Mouse (Mus musculus): Measurements from ENCODE around the gene Tsen2.
A peak's percentile ranks its signal among the peaks of the same experiment; 100 is the strongest.

Gene Tsen2

DNA sequence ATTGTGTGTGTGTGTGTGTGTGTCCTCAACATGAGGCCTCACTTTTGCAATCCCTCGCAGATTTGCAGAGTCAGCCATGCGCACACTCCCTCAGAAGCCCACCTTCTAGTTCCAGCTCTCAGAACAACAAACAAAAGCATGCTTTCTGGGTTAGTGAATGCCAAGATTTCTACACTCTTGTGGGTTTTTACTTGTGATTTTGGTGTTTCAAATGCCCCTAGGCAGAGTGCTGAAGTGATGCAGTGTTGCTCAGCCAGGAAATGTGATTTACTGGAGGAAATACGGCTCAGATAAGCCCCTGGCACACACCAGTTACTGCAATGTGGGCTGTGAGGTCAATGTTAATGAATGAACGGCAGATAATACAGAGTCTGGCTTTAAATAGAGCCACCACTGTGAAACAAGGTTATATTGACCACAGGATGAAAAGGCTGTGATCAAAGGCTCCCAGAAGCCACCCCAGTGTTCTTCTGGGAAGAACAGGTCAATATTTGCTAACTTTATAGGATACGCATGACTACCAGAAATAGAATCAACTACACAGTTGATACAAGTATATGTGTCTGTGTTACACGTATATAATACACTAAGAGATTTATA, 2.7 kb upstream of the Tsen2 start:
- no peak for DNase-seq (ENCODE audit: low read depth)

DNA sequence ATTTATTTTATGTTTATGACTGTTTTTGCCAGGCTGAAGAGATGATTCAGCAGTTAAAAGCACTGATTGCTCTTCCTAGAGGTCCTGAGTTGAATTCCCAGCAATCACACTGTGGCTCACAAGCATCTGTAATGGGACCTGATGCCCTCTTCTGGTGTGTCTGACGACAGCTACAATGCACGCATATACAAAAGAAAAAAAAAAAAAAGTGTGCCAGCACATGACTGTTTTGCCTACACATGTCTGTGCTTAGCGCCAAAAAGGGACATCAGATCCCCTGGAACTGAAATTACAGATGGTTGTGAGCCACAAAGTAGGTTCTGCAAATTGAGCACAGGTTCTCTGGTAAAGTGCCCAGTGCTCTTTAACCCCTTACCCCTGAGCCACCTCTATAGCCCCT, 2.1 kb upstream of the Tsen2 start:
- no peak for DNase-seq (ENCODE audit: low read depth)

DNA sequence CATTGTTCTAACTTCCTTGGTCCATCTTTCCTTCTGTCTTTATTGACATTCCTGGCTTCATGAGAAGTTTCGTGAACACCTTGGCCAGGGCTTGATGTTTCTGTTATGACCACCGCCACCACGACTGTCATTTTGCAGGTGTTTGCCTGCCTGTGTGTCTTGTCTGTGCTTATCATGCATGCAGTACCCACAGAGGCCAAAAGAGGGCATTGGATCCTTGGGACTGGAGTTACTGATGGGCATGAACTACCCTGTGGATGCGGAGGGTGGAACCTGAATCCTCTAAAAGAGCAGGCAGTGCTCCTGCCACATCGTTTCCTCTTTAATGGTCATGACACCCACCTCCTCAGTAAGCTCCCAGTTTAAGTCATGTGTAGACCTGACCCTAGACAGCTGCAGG, 1.8 kb downstream of the Tsen2 start:
- DNase-seq (ENCODE audit: low read depth), result peak; percentile 57

DNA sequence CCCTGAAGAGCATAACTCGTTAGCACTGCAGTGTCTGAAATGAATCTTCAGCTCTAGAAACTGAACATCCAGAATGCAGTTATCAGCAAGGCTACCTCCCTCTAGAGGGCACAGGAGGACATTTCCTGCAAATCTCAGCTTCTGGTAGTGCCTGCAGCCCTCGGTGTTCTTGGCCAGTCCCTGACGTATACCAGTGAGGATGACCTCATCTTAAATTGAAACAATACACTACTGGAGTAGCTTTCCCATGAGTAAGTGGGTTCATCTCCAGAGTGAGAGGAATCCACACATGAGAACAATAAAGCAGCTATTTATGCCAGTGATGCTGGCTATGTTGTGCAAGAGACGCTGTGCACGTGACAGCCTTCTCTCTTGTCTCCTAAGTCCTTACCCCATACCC, 11.0 kb downstream of the Tsen2 start:
- DNase-seq (ENCODE audit: low read depth), result no peak

DNA sequence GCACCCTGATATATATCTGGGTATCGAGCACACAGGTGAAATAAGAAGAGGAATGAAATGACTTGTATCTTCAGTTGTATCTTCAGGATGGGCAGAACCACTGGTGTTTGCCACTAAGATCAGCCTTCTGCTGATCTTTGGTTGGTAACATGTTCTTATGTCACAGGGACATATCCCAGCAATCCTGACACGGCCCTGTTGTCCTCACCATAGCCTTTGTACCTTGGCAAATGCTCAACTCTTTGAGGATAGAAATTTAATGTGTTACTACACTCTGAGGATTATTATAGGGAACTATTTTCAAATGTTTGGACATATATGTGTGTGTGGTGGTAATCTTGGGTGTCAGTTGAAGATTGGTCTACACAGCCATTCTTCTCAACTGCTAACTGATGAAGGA, 13.7 kb downstream of the Tsen2 start:
- DNase-seq (ENCODE audit: low read depth), result no peak

DNA sequence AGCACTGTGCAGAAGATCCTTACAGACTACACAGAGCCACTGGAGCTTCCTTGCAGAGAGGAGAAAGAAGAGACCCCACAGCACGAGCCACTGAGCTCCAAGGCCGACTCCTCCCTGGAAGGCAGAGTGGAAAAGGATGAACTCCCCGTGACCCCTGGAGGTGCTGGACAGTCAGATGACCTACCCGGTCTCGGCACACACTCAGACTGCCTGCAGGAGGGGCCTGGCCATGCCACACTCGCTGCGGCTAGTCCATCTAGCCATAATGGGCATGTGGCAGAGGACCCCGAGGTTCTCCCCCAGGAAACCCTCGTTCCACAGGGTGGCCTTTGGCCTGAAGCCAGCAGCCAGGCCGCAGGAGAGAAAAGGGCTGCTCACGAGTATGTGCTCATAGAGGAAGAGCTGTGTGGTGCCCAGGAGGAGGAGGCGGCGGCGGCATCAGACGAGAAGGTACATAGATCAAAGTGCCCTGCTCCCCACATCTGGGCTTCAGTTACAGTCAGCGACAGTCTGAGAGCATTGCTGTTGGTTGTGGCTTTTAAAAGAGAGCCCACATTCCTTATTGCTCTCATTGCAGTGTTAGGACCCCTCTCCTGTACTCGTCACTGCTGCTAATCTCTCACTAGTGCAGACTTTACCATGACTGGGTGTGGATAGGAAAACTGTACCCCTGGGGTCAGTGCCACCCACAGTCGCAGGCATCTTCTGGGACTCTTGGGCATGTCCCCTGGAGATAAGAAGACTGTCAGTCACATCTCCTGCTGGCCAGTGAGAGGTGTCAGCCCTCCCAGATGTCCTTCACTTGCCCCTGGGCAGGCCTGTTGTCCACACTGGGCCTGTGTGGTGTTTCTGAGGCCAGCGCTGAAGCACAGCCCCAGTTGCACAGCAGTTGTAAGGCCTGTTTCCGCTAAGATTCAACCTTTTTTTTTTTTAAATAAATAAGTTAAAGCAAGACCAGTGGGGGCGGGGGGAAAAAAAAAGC, 15.5 kb downstream of the Tsen2 start:
- peak; percentile 53 for DNase-seq (ENCODE audit: low read depth)

DNA sequence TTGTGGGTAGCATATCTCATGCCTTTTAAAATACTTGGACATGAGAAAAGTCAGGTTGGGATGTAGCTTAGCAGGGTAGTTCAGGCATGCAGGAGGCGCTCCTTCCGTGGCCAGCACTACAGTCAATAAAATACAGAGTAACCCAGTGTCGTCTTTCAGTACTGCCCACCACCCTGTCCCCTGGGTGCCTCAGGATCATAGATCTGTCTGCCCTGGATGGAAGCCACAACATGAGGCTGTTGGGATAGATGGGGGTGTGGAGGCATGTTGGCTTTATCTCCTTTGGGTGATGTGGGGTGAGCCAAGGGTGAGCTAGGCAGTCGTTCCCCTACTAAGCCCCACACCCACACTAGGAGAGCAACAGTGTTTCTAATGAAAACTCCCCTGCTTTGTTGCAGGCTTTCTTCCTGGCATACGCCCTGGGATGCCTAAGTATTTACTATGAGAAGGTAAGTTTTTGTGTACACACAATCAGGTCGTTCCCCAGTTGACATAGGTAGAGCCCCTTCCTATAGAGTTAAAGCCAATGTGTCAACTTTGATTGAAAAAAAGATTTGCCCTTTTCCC, 21.1 kb downstream of the Tsen2 start:
- DNase-seq (ENCODE audit: low read depth), result no peak

DNA sequence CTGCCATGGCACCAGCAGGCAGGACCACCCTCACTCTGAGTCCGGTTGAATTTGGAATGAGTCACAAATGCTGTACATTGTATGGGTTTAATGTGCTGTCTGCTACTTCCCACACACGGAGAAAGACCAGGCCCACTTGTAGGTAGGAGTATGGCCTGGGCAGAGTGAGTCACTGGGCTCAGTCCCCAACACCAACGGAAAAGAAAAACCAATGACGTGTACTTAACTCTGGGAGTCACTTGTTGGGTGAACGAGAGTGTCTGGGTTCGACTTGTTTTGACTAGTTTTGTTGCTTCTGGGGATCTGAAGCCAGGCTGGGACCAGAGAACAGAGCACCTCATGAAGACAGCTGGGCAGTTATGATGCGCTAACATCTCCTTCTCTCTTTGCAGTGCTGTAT, 29.7 kb downstream of the Tsen2 start:
- no peak for DNase-seq (ENCODE audit: low read depth)

DNA sequence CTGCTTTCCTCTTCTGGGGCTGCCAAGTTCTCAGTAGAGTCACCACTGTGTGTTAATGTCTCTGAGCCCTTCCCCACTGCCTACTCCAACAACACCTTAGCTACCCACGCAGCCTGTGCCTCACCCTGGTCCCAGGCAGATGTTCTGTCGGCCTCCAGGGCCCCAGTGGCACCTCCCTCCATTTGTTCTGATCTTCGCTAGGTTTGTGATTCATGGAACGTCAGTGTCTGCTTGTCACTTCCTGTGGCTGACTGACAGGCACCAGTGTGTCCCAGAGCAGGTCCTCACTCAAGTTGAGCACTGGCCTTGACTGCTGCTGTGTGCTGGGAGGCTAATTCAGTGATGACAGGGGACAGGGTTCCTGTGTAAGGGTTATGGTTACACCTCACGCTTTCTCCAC, 32.9 kb downstream of the Tsen2 start:
- DNase-seq (ENCODE audit: low read depth), result peak; percentile 28

DNA sequence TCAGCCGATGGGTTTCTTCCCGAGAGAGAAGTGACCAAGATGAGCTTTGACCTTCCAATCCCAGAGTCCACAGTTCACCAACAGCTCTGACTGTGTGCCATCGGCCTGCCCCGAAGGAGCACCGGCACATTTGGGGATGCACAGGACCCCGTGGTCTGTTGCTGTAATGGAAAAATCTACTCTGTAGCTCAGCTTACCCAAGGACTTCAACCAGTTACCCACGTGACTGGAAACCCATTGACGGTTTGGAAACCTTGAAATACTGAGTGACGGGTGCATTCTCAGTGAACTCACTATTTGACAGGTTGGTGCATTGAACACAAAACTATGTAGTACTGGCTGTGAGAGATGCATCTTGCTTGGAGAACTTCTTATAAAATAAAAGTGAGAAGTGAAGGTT, 33.5 kb downstream of the Tsen2 start:
- peak; percentile 25 for DNase-seq (ENCODE audit: low read depth)

DNA sequence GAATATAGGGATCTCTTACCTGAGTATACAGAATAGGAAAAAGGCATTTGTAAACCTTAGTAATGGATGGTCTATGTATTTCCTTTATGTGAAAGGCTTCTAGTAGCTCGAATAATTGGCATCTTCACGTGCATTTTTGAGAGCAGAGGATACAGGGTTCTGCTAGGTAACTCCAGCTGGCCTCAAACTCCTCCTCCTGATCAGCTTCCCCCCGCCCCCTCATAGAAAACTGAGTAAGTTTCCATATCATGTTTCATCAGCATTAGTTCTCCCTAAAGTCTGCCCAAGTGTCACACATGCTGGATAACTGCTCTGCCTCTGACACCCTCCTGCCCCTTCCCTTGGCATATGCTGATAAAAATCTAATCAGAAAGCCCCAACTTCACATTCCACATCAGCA, 36.3 kb downstream of the Tsen2 start:
- no peak for DNase-seq (ENCODE audit: low read depth)

DNA sequence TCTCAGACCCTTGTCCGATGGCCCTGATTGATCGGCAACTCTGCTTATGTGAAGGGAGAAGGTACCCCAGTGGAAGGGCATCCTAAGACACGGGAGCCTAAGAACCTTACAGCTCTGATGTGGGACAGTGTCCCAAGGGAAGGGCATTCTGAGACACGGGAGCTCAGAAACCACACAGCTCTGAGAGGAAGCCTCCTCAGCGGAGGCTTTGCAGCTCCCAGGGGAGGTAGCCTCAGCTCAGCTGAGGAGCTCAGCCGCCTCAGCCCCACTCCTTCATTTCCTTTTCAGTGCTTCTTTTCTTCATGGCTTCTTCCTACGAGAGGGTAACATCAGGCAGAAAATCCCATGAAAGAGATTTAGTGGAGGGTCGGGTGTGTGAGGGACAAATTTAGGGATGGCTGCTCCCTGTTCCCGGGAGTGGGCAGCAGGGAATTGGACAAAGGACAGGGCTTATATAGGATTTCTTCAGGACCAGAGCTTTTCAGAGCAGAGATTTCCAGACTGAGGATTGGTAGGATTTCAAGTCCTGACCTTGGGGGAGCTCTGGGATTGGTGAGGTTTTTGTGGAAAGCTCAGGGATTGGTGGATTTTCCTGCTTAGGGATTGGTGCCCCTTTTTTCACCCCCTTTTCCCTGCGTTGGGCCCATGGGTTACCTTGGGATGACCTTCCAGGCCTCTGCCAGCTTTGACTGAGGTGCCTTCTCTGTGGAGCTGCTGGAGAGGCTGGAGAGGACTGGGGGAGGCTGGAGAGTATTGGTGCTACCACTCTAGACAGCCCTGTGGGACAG, 38.1 kb downstream of the Tsen2 start:
- DNase-seq (ENCODE audit: low read depth), result no peak

DNA sequence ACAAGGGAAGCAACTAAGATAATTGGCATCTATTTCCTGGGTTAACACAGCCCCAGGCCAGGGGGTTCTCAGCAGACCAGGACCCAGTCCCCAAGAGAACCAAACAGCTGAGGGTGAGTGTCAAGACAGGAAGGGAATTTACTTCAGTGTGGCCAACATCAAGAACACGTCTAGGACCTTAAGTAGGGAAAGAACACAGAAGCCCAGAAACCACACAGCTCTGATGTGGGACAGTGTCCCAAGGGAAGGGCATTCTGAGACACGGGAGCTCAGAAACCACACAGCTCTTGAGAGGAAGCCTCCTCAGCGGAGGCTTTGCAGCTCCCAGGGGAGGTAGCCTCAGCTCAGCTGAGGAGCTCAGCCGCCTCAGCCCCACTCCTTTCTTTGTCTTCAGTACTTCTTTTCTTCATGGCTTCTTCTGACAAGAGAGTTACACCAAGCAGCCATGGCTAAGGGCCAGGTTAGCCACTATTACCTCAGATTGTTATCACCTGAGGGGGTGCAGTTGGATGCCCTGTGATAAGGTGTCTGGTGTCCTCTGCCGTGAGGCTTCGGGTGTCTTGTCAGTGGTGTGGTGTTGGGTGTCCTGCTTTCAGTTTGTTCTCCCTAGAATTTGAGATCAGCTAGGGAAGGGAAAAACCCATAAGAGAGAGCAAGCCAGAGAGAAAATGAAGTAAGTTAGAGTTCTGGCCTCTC, 39.1 kb downstream of the Tsen2 start:
- no peak for DNase-seq (ENCODE audit: low read depth)

DNA sequence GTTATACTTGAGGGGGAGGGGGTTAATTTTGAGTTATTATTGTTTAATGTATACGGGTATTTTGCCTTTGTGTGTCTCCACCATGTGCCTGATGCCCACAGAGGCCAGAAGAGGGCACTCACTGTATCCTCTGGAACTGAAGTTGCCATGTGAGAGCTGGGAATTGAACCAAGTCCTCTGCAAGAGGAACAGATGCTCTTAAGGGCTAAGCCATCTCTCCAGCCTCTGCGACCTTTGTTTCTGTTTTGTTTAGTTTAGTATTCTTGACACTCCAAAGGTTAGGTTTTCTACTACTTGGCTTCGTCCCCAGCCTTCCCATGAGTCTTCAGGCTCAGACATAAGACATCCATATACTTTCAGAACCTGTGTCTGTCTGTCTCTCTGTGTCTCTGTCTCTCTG, 39.7 kb downstream of the Tsen2 start:
- no peak for DNase-seq (ENCODE audit: low read depth)

DNA sequence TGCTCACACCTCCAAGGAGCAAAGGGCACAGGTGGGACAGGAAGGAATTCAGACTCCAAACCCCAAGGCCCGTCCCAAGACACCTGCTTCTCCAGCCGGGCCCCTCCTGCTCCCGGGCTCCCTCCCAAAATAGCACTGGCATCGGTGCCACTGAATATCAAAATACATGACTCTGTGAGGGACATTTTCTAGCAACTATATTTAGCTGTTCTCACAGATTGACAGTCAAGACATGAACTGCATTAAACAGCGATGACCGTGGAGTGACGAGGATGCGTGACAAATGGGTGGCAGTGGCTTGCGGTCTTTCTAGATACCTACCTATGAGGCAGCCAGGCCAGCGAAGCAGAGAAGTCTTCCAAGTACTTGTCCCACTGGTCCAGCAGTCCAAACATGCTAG, 41.9 kb downstream of the Tsen2 start:
- DNase-seq (ENCODE audit: low read depth), result no peak

DNA sequence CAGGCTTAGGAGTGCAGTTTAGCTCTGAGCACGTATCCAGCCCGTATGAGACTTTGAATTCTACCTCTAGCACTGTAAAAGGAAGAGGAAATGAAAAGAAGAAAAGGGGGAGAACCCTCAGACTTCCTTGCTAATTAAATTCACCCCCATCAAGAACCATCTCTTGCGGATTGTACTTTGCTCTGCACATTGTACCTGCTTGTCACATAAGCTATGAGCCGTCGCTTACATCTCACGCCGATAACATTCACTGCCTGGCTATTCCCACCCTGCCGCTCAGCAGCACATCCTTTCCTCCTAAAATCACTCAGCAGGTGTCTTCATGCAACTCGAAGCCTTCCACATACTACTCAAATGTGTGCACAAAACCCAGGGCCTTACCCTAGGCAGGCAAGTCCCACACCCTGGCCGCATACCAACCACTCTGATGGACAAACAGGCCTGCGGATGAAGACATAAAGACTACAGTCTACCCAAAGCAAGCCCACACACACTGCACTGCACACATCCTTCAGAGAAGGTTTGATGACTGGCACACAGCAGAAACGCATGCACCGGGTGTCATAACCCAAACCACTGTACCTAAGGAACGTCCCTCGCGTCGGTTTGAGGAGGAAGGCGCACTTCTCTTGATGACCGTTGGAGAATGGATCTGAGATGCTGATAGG, 47.4 kb downstream of the Tsen2 start:
- DNase-seq (ENCODE audit: low read depth), result no peak

DNA sequence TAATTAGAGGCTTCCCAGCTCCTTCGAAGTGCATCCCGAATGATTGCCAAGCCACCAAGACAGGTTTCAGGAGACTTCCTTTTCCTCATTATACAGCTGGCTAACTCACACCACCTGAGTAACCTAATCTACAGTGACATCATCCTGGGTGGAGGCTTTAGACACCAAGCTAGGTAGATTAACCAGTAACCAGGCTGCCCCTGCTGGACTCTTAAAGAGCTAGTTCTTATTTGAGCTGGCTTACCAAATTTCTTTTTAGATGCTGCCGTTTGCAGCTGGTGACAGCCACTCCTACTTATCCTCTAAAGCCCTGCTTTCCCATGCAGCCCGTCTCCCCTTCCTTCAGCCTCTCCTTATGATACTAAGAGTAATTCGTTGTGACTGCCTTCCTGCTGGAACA, 48.0 kb downstream of the Tsen2 start, which contains the start of gene Mkrn2os:
Gene Mkrn2os (minus strand): TSS at position 119 of the 400 bp plus-strand sequence.
- DNase-seq (ENCODE audit: low read depth), result no peak

DNA sequence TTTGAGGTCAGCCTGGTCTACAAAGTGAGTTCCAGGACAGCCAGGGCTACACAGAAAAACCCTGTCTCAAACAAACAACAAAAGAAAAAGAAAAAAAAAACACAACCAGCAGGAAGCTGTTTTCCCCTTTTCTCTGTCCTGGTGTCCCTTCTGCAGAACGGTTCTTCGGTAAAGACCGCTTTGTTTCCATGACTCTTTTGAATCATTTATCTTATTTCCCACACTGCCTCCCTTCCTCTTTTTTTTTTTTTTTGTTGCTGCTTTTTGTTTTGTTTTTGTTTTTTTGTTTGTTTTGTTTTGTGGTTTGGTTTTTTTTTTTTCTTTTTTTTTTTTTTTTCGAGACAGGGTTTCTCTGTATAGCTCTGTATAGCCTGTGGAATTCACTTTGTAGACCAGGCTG, 48.8 kb downstream of the Tsen2 start:
- no peak for DNase-seq (ENCODE audit: low read depth)

DNA sequence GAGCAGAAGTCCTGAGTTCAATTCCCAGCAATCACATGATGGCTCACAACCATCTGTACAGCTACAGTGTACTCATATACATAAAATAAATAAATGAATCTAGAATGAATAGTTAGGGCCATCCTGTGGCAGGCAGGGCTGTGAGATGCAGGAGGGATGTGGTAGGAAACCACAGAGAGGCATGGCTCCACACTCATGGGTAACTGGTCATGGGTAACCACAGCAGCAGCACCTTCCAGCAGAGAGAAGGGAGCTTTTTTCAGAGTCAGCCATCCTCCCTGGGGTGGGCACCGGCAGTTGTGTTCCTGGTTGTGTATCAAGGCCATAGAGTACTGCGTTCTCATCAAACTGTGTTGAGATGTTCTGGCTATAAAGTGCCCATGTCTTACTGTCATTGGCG, 50.0 kb downstream of the Tsen2 start:
- peak; percentile 45 for DNase-seq (ENCODE audit: low read depth)

DNA sequence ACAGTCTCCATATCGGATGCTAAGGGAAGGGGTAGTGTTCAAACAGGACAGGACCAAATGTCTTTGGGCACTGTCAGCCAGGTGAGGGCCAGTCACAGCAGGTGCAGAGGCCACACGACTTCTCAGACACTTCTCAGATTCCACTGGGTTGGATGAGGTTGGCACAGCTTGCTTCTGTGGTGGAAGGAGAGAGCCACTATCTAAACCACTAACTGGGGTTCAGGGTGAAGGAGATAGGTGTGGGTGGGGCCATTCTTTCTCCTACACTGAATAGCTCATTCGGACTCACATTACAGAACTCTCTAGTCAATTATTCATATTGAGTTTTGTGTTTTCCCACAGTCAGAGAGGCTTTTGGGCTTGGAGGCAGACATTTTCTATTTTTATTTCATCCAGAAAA, 51.2 kb downstream of the Tsen2 start:
- no peak for DNase-seq (ENCODE audit: low read depth)

DNA sequence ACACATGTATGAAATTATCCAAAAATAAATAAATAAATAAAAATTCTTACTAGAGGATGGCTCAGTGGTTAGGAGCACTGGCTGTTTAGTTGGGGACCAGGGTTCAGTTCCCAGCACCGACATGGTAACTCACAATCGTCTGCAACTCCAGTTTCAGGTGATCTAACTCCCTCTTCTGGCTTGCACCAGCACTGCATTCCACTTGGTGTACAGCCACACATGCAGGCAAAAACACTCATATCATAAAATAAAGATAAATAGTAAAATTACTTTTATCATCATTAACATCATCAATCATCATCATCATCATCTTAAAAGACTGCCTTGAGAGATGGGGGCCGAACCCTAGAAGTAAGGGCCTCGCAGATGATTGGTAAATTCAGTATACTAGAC, 56.9 kb downstream of the Tsen2 start:
- DNase-seq (ENCODE audit: low read depth), result no peak
